Mouse (Mus musculus): ENCODE measurements around the gene Xxylt1. TPM values are rescaled to one million over a fixed set of nuclear protein-coding genes. Genes with fewer than 3 reads are reported as not detected.
A peak's percentile ranks its signal among the peaks of the same experiment; 100 is the strongest.

Gene Xxylt1
- polyA plus RNA-seq, 1 experiment from 2014 or later = 26.8 TPM

- WGBS = 83% methylated on average over 6 of the region's 6 CpGs
- H3K36me3 ChIP-seq (ENCODE audit: insufficient read depth) = peaks cover 3% of the 10 kb centered on the region; the same call in 1 of the 2 replicates
- H3K27ac ChIP-seq (ENCODE audit: low read depth) = no peak overlapping the region
- DNase-seq (no peak), ATAC-seq (ENCODE audit: insufficient read depth) (no peak)
- H3K9me3 ChIP-seq (ENCODE audit: low read depth, low read length) = no peaks in the 10 kb centered on the region
- H3K9ac ChIP-seq = no peak overlapping the region
- H3K4me2 ChIP-seq = no peak overlapping the region
- no peaks in the 10 kb centered on the region; the same call in 1 of the 2 replicates for H3K4me1 ChIP-seq (ENCODE audit: insufficient read depth)
- no peak overlapping the region for H3K4me3 ChIP-seq (ENCODE audit: low read depth, low read length)
- no peak for TF ChIP-seq CTCF (IDR thresholded peaks at IDR 0.05; ENCODE audit: low read depth)
- no peaks in the 10 kb centered on the region for H3K27me3 ChIP-seq (ENCODE audit: insufficient read depth, low read length)
Observed at GRCm38 (mm10) chr16:31071731-31072130, 9.5 kb downstream of the Xxylt1 start.

- peak; percentile 88 for DNase-seq
- H3K4me2 ChIP-seq = peak overlapping the region; percentile 41
- no peaks in the 10 kb centered on the region for H3K27me3 ChIP-seq (ENCODE audit: insufficient read depth, low read length)
- peak; percentile 71 for ATAC-seq (ENCODE audit: insufficient read depth)
- H3K4me1 ChIP-seq (ENCODE audit: insufficient read depth) = no peaks in the 10 kb centered on the region; the same call in 1 of the 2 replicates
- no peak overlapping the region for H3K4me3 ChIP-seq (ENCODE audit: low read depth, low read length)
- no peaks in the 10 kb centered on the region for H3K36me3 ChIP-seq (ENCODE audit: insufficient read depth)
- H3K9ac ChIP-seq = no peak overlapping the region; the same call in 1 of the 2 replicates
- H3K27ac ChIP-seq (ENCODE audit: low read depth) = no peak overlapping the region
- peak; percentile 96 for TF ChIP-seq CTCF (IDR thresholded peaks at IDR 0.05; ENCODE audit: low read depth)
- H3K9me3 ChIP-seq (ENCODE audit: low read depth, low read length) = no peaks in the 10 kb centered on the region
- WGBS = 13% methylated on average over 21 of the region's 21 CpGs
Observed at GRCm38 (mm10) chr16:31070358-31071133, 10.7 kb downstream of the Xxylt1 start.

GRCm38 (mm10) chr16:31069211-31070166, 11.7 kb downstream of the Xxylt1 start:
- Histone ChIP-seq H3K27me3 (ENCODE audit: insufficient read depth, low read length) (no peaks in the 10 kb centered on the region), H3K4me1 (ENCODE audit: insufficient read depth) (no peaks in the 10 kb centered on the region; the same call in 1 of the 2 replicates), H3K36me3 (ENCODE audit: insufficient read depth) (no peaks in the 10 kb centered on the region), H3K27ac (ENCODE audit: low read depth) (no peak overlapping the region), H3K9ac (peak overlapping the region; percentile 13; the same call in 1 of the 2 replicates), H3K4me2 (no peak overlapping the region), H3K4me3 (ENCODE audit: low read depth, low read length) (no peak overlapping the region), H3K9me3 (ENCODE audit: low read depth, low read length) (no peaks in the 10 kb centered on the region)
- ATAC-seq (ENCODE audit: insufficient read depth) = no peak
- DNase-seq = no peak
- WGBS = 70% methylated on average over 14 of the region's 14 CpGs
- TF ChIP-seq CTCF (IDR thresholded peaks at IDR 0.05; ENCODE audit: low read depth) = no peak

GRCm38 (mm10) chr16:31068280-31068679, 13.0 kb downstream of the Xxylt1 start:
- TF ChIP-seq CTCF (IDR thresholded peaks at IDR 0.05; ENCODE audit: low read depth) = no peak
- 74% methylated on average over 7 of the region's 7 CpGs for WGBS
- no peak overlapping the region for H3K4me2 ChIP-seq
- H3K4me3 ChIP-seq (ENCODE audit: low read depth, low read length) = no peak overlapping the region
- H3K27me3 ChIP-seq (ENCODE audit: insufficient read depth, low read length) = no peaks in the 10 kb centered on the region
- no peaks in the 10 kb centered on the region; the same call in 1 of the 2 replicates for H3K4me1 ChIP-seq (ENCODE audit: insufficient read depth)
- H3K36me3 ChIP-seq (ENCODE audit: insufficient read depth) = no peaks in the 10 kb centered on the region
- no peaks in the 10 kb centered on the region for H3K9me3 ChIP-seq (ENCODE audit: low read depth, low read length)
- H3K9ac ChIP-seq = no peak overlapping the region
- no peak for ATAC-seq (ENCODE audit: insufficient read depth)
- H3K27ac ChIP-seq (ENCODE audit: low read depth) = no peak overlapping the region
- DNase-seq = no peak

- ATAC-seq (ENCODE audit: insufficient read depth) = peak; percentile 24; the same call in 1 of the 2 replicates
- H3K4me3 ChIP-seq (ENCODE audit: low read depth, low read length) = no peak overlapping the region
- H3K9me3 ChIP-seq (ENCODE audit: low read depth, low read length) = no peaks in the 10 kb centered on the region
- WGBS = 45% methylated on average over 15 of the region's 15 CpGs
- H3K27ac ChIP-seq (ENCODE audit: low read depth) = peak overlapping the region; percentile 70
- DNase-seq = peak; percentile 57
- no peaks in the 10 kb centered on the region for H3K36me3 ChIP-seq (ENCODE audit: insufficient read depth)
- H3K4me1 ChIP-seq (ENCODE audit: insufficient read depth) = no peaks in the 10 kb centered on the region; the same call in 1 of the 2 replicates
- H3K4me2 ChIP-seq = no peak overlapping the region
- TF ChIP-seq CTCF (IDR thresholded peaks at IDR 0.05; ENCODE audit: low read depth) = no peak
- H3K9ac ChIP-seq = no peak overlapping the region
- H3K27me3 ChIP-seq (ENCODE audit: insufficient read depth, low read length) = no peaks in the 10 kb centered on the region
Observed at GRCm38 (mm10) chr16:31066344-31067098, 14.7 kb downstream of the Xxylt1 start.

DNA sequence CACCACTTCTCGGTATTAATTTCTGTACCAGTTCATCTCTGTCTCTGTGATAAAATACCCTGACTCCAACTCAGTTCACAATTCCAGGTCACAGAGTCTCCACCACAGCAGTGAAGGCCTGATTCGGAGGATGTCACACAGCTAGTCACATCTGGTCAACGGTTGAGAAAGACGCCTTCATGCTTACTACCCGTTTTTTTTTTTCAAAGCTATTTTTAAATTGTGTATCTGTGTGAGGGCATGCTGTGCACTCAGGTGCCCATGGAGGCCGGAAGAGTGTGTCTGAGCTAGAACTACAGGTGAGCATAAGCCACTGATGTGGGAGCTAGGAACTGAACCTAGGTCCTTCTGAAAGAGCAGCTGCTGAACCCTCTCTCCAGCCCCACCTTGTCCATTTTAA, 16.4 kb downstream of the Xxylt1 start:
- no peak overlapping the region for H3K4me3 ChIP-seq (ENCODE audit: low read depth, low read length)
- H3K4me2 ChIP-seq = no peak overlapping the region
- WGBS = 84% methylated on average over 6 of the region's 6 CpGs
- no peaks in the 10 kb centered on the region for H3K36me3 ChIP-seq (ENCODE audit: insufficient read depth)
- no peaks in the 10 kb centered on the region; the same call in 1 of the 2 replicates for H3K4me1 ChIP-seq (ENCODE audit: insufficient read depth)
- no peaks in the 10 kb centered on the region for H3K9me3 ChIP-seq (ENCODE audit: low read depth, low read length)
- ATAC-seq (ENCODE audit: insufficient read depth) (no peak), DNase-seq (no peak)
- H3K9ac ChIP-seq = no peak overlapping the region
- H3K27ac ChIP-seq (ENCODE audit: low read depth) = no peak overlapping the region
- TF ChIP-seq CTCF (IDR thresholded peaks at IDR 0.05; ENCODE audit: low read depth) = no peak
- H3K27me3 ChIP-seq (ENCODE audit: insufficient read depth, low read length) = no peaks in the 10 kb centered on the region

Measured in lung, embryonic 14.5 days (tissue).